ENCODE assay signal across 8 mouse cellular contexts in genomic region chr15:84654975-84655374, GRCm38 (mm10). TPM values are rescaled to one million over a fixed set of nuclear protein-coding genes. Genes with fewer than 3 reads are reported as not detected.
DNase-seq lines count a peak whose midpoint lies in the region; ATAC-seq lines count a peak whose summit lies in the region.

No protein-coding gene starts in this region.

- no peak overlapping the region for H3K4me3 ChIP-seq in liver, embryonic 11.5 days (ENCODE audit: low read depth, low read length)
- H3K4me3 ChIP-seq in forebrain, embryonic 15.5 days: no peak overlapping the region
- H3K4me3 ChIP-seq in limb, embryonic 10.5 days: peak overlapping the region; percentile 48; the same call in 1 of the 2 replicates
- H3K4me3 ChIP-seq in neural tube, embryonic 15.5 days (replicated peaks): no peak overlapping the region

- no peak overlapping the region for H3K9ac ChIP-seq in liver, embryonic 11.5 days (ENCODE audit: low read depth, low read length)
- H3K9ac ChIP-seq in forebrain, embryonic 15.5 days (replicated peaks): no peak overlapping the region
- H3K9ac ChIP-seq in neural tube, embryonic 15.5 days (replicated peaks): no peak overlapping the region

- DNase-seq in liver, embryonic 11.5 days (ENCODE audit: low spot score): no peak
- no peak for DNase-seq in liver
- DNase-seq in limb, embryonic 10.5 days (ENCODE audit: low spot score): no peak
- DNase-seq in gastrocnemius, adult 8-10 months (ENCODE audit: low spot score in 2 of 2): no peak
- DNase-seq in urinary bladder, adult 2 months (ENCODE audit: low spot score): no peak
- DNase-seq in ovary, postnatal 36 days (ENCODE audit: low spot score): no peak

- no peak overlapping the region for H3K4me2 ChIP-seq in liver, embryonic 11.5 days
- H3K4me2 ChIP-seq in forebrain, embryonic 15.5 days (replicated peaks): no peak overlapping the region
- peak overlapping the region; percentile 62; the same call in 1 of the 2 replicates for H3K4me2 ChIP-seq in neural tube, embryonic 15.5 days

- no peaks in the 10 kb centered on the region for H3K9me3 ChIP-seq in liver, embryonic 11.5 days (ENCODE audit: control insufficient read depth, low read length)
- H3K9me3 ChIP-seq in forebrain, embryonic 15.5 days: no peaks in the 10 kb centered on the region
- no peaks in the 10 kb centered on the region for H3K9me3 ChIP-seq in limb, embryonic 10.5 days (replicated peaks)
- no peaks in the 10 kb centered on the region for H3K9me3 ChIP-seq in neural tube, embryonic 15.5 days (replicated peaks)

- no peaks in the 10 kb centered on the region for H3K27me3 ChIP-seq in liver, embryonic 11.5 days (replicated peaks; ENCODE audit: control insufficient read depth, insufficient read depth, low read length)
- no peaks in the 10 kb centered on the region for H3K27me3 ChIP-seq in forebrain, embryonic 15.5 days
- no peaks in the 10 kb centered on the region; the same call in 1 of the 2 replicates for H3K27me3 ChIP-seq in limb, embryonic 10.5 days (ENCODE audit: low read depth, poor library complexity, severe bottlenecking)
- H3K27me3 ChIP-seq in neural tube, embryonic 15.5 days (replicated peaks): no peaks in the 10 kb centered on the region

- 41% methylated on average over 10 of the region's 10 CpGs for WGBS in liver, embryonic 11.5 days
- 57% methylated on average over 10 of the region's 10 CpGs for WGBS in forebrain, embryonic 15.5 days
- 50% methylated on average over 10 of the region's 10 CpGs for whole genome bisulfite sequencing in limb, embryonic 10.5 days
- 65% methylated on average over 10 of the region's 10 CpGs for WGBS in neural tube, embryonic 15.5 days

- no peak for ATAC-seq in liver, embryonic 11.5 days (replicated peaks; ENCODE audit: low FRiP score)
- no peak for ATAC-seq in forebrain, embryonic 15.5 days (replicated peaks)
- ATAC-seq in neural tube, embryonic 15.5 days (ENCODE audit: low FRiP score): no peak

- H3K36me3 ChIP-seq in liver, embryonic 11.5 days (ENCODE audit: control insufficient read depth, insufficient read depth, low read length): no peaks in the 10 kb centered on the region
- H3K36me3 ChIP-seq in forebrain, embryonic 15.5 days: no peaks in the 10 kb centered on the region
- no peaks in the 10 kb centered on the region for H3K36me3 ChIP-seq in limb, embryonic 10.5 days
- no peaks in the 10 kb centered on the region for H3K36me3 ChIP-seq in neural tube, embryonic 15.5 days

- H3K4me1 ChIP-seq in liver, embryonic 11.5 days (replicated peaks; ENCODE audit: control insufficient read depth, insufficient read depth, low read length): peaks cover 3% of the 10 kb centered on the region; the same call in 1 of the 2 replicates
- peaks cover 17% of the 10 kb centered on the region for H3K4me1 ChIP-seq in forebrain, embryonic 15.5 days
- peaks cover 23% of the 10 kb centered on the region for H3K4me1 ChIP-seq in limb, embryonic 10.5 days
- H3K4me1 ChIP-seq in neural tube, embryonic 15.5 days: peaks cover 28% of the 10 kb centered on the region

- H3K27ac ChIP-seq in liver, embryonic 11.5 days (ENCODE audit: low read depth, low read length): peak overlapping the region; percentile 76; the same call in 1 of the 2 replicates
- H3K27ac ChIP-seq in forebrain, embryonic 15.5 days (replicated peaks): peak overlapping the region; percentile 91
- H3K27ac ChIP-seq in limb, embryonic 10.5 days: peak overlapping the region; percentile 90
- peak overlapping the region; percentile 92 for H3K27ac ChIP-seq in neural tube, embryonic 15.5 days (replicated peaks)

RNA-seq across cellular contexts. Expression of gene Prr5, which starts 14.4 kb away (rescaled TPM):
- 17.7 and 20.4 TPM in 2 replicates for polyA plus RNA-seq in liver, embryonic 11.5 days (2014; fragmentation: Nextera tagmentation; extraction: Ambion mirVana)
- polyA plus RNA-seq in forebrain, embryonic 15.5 days (2015; fragmentation: Nextera tagmentation; extraction: Ambion mirVana): 11.5 and 11.8 TPM in 2 replicates
- 16.3 and 16.5 TPM in 2 replicates for polyA plus RNA-seq in limb, embryonic 10.5 days (2016; fragmentation: Nextera tagmentation; extraction: Ambion mirVana)
- 29.3 and 33.6 TPM in 2 replicates for polyA plus RNA-seq in neural tube, embryonic 15.5 days (2015; fragmentation: Nextera tagmentation; extraction: Ambion mirVana)
- 1 to 10 TPM; 1.1 to 3.5 (median 2.3) TPM for total RNA-seq in gastrocnemius, adult 8-10 months (2022)
- 9.1 and 9.4 TPM in 2 replicates for polyA plus RNA-seq in urinary bladder, adult 2 months (2012; rRNA removed)
